Mouse (Mus musculus) retina, postnatal 1 day (tissue): ENCODE data around the gene Cd81.

Experiments used
- DNase-seq: peaks from one replicate; pipeline ENCODE4 v3.0.0-alpha.2; 2012

The Cd81 gene

DNA sequence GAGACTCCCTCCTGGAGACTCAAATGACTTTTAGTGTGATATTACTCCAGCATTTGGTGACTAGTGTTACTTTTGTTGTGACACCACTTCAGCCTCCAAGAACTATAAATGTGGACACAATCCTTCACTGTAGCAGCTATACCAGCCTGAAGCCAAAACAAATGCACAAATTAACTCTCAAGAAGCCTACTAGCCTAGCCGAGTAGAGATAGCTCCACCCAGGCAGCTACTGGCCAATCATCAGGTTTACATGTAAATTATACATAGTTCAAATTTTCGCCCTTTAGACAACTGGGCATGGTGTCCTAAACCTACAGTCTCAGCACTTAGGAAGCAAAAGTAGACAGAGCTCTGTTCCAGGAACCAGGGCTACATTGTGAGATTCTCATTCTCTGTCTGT, 1.2 kb upstream of the Cd81 start:
- DNase-seq: no peak

DNA sequence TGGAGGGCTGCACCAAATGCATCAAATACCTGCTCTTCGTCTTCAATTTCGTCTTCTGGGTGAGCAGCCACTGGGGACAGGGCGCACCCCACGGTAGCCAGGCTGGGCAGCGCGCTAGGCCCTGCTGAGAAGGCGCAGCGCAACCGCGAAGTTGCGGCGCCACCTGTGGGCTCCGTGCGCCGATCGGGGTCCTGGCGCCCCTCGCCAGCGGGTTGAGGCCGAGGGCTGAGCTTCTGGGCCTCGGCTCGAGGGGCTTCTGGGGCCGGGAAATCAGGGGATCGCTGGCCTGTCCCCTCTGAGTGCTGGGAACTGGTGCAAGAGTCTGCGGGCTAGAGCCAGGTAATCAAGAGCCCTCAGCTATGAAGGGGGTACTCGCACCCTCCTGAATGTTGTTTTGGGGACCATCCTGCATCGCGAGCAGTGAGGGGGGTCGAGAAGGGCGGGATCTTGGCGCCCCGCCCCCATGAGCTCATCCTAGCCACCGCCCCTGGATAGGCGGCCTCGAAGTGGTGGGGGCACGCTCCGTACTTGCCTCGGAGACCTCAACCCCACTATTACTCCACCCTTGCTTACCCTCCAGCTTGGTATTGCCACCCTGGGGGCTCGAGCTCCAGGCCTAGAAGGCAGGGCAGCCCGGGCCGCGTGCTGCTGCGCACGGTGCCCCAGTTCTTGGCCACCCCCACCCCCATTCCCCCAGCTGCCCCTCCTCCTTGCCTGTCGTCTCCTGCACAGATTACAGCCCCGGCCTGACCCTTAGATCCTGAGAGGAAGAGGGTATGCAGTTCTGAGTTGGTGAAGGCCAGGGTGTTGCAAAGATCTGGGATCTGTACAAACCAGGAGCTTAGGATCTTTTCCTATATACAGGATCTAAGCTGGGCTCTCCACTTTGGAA, 715 bp downstream of the Cd81 start:
- peak; percentile 79 for DNase-seq

DNA sequence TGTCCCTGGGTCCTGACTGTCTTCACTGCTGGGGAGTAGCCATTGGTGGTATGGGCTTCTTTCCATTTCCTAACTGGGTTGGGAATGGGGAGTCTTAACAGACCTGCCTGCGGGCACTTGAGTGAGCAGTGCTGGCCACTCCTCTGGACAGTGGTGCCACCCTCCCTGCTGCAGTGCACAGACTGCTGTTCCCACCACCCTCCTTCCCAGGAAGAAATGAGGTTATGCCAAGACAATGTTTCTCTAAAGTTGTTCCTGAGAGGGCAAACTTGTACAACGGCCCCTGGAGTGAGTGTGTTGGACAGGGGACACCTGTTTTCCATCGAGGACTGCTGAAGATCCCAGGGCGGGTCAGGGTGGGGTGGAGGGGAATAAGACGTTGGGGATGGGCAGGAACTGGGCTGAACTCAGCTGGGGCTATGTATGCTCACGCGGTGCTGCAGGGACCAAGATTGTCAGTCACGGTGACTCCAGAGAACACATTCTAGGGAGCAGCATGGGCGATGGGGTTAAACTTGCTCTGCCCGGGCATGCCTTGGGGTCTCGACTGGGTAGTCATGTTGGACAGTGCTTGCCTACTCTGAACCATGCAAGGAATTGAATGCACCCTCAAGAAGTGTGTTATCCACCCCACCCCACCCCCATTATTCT, 1.5 kb downstream of the Cd81 start:
- DNase-seq: no peak

DNA sequence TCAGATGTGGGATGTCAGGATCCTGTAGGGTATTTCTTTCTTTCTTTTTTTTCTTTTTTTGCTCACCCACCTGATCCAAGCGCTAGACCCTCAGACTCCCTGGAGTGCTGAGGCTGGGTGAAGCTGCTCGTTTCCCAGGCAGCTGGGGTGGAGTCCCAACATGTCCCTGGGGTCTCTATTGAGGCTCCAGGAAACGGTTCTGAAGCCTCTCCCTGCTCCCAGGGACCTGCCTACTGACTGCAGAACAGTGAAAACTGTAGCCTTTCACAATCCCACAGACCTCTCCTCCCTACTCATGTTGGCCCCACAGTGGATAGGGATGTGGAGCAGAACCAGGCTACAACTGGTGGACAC, 2.0 kb downstream of the Cd81 start:
- DNase-seq: no peak

DNA sequence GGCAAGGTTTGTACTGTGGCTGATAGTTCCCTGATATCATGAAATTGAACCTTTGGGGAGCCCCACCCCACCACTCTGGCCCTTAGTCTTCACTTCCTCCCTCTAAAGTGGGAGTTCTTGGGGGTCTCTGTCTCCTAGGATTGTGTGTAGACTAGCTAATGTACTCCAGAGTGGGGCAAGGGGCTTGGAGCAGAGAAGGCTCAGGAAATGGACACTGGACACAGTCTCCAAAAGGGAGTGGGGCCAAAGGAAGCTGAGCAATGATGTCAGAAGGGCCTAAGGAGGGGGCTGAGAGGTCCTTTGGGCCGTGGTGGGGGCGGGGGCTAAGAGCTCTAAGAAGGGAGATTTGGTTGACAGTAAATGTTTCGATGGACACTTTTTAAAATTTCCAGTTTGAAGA, 2.5 kb downstream of the Cd81 start:
- DNase-seq: no peak

DNA sequence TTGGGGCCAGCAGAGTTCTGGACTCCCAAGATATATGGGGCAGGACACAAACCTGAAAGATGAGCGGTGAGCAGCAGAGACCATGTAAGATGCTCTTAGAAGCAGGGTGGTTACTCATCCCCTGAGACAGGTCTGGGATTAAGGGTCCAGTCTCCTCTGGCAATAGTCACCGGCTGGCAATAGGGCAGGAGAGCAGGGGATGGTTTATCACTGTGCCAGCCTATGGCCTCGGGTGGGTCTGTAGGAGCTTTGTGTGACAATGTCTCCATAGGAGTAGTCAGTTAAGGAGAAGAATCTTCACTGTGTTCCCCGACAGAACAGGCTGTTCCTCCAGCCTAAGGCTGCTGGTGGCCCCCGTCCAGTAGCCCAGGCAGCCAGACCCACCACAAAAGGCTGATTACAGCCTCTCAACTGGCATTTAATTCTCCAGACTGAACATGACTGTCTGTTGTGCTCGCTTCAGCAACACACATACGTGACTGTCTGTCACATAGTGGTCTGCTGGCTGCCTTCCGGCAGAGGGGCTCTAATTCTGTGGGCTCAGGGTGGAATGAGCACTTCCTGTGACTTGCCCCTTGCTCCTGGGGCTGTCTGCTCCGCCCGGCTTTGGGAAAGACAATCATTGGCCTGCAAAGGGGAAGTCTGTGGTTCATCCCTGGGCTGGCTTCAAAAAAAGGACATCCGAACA, 3.1 kb downstream of the Cd81 start:
- no peak for DNase-seq

DNA sequence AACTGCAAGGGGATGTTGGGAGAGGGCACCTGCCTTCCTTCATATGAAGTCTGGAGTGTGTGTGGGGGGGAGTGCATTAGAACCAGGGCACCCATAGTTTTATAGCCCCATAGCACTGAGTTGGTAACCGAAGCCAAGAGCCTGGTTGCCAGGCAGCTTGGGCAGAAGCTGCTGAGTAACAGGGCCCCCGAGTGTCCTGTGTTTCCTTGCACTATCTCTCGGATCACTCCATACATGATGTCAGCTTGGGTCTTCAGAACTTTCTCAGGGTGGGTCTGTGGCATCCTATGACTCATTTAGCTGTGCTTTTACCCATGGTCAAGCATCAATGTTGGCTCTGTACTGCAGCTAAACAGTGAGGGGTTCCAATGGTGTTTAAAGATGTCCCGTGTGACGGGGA, 4.5 kb downstream of the Cd81 start:
- no peak for DNase-seq

DNA sequence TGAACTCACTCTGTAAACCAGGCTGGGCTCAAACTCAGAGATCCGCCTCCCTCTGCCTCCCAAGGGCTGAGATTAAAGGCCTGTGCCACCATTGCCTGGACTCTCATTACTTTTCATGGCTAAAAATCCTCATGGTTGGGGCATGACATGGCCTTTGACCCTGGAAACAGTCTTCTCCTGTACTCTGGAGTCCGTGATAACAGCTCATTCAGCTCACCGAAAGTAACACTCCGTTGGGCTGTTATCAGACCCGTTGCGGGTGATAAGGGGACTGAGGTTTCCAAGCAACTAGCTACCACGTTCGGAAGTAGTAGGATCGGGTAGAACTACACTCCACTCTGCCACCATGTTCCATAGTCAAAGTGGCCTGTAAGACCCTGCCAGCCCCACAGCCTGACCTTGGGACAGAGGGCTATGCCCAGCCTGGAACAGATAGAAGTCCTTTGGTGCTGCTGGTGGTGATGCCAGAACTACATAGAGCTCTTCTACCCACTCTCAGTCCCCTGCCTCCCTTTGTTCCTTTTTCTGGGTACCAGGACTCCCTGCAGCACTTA, 5.2 kb downstream of the Cd81 start:
- no peak for DNase-seq

DNA sequence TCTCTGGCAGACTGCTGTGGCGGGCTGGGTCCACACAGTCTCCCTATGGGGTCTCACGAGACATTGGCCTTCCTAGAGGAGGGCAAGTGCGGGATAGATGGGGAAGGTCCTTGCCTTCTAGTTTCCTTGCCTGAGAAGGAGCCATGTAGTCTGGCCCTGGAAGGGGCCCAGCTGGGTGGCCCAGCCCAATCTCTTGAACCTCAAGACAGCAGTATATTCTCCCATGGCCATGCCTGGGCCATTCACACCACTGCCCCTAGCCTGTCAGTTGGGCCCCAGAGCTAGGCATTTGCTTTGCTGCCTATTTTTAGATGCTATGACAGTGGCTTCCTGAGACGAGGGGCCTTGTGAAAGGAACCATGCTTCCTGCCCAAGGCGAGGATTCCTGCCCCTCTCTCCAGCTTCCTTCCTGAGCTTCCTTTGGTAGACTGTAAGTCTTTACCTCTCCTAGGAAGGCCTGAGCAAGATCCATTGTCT, 5.7 kb downstream of the Cd81 start:
- DNase-seq: no peak

DNA sequence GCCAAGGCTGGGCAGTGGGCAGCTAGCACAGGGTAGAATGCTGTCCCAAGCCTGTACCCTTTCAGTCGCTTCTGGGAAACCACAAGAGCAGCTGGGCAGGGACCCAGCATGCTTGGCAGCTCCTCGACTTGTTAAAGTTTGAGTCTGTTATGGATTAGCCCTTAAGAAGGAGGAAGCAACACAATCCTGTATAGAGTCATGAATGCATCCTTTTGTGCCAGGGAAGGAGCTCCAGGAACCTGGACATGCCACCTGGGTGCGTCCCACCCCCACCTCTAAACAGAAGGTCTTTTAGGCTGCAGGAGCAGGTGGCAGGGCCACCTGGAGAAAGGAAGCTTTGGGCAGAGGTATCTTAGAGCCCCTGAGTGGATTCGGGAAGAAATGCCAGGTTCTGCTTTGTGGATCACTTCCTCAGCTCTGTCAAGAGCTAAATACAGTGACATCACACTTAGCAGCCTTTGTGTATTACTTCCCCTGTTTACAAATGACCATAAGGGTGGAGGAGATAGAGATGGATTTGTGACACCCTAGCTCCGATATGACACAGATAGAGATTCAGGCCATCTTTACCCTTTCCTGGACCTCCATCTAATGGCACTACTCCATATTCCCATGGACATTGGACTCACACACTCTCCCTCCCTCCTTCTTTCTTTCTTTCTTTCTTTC, 6.8 kb downstream of the Cd81 start:
- no peak for DNase-seq

DNA sequence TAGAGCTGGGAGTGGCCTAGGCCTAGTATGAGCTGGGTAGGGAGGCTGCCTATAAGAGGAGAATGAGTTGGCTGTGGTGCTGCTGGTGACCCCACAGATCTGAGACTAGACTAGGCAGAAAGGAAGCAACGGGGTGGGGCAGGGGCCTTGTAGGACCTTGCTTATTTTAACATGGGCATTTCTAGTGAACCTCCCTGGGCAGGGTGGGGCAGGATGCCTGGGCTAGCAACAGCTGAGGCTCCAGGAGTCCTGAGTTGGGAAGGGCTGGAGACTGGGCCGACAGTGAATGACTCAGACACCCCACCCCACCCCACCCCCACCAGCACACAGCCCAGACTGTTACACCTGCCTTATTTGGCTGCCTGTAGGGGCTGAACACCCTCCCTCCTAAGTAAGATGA, 10.2 kb downstream of the Cd81 start:
- no peak for DNase-seq

DNA sequence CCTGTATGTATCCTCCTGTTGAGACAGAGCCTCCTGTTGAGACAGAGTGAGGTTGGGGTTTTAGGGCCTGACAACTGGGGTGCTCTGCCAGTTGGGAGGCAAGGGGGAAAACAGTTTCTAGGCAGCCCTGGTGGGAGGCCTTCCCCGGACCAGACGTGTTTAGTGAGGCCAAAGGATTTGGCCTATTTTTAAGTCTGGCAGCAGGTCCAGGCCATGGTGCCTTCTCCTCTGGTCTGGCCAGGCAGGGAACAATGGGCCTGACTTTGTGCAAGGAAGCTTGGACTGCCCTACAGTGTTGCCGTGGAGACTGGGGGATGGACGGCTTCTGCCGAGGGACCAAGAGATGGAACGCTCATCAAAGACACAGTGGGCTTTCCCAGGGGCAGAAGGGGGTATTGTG, 11.7 kb downstream of the Cd81 start:
- DNase-seq: no peak

DNA sequence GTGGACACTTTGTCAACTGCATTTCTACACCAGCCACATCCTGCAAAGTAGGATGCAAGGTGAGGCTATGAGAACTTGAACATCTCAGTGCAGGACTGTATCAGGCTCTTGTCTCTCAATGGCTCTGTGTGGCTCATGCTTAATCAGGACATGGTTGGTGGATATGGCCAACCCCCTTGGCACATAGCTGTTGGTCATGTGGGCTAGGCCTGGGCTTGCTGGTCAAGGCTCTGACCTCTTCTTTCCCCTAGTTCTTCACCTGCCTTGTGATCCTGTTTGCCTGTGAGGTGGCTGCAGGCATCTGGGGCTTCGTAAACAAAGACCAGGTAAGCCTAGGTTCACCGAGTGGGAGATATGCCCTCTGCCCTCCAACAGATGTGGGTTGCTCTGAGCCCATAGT, 13.2 kb downstream of the Cd81 start:
- no peak for DNase-seq

DNA sequence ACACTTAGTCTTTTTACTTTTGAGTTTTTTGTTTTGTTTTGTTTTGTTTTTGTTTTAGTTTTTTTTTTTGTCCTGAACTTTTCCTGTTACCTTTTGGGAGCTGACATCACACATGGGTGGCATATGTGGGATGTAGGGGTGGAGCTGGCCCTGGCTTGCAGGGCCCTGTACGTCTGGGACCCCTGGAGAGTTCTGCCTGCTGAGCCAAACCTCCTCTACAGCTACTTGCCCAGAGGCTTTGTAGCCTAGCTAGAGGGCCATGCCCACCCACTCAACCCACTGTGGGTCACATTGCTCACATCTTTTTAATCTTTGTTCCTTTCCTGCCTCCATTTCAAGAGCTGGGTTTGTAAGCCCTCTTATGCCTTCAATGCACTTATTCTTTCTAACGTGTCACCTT, 14.9 kb downstream of the Cd81 start:
- DNase-seq: no peak

DNA sequence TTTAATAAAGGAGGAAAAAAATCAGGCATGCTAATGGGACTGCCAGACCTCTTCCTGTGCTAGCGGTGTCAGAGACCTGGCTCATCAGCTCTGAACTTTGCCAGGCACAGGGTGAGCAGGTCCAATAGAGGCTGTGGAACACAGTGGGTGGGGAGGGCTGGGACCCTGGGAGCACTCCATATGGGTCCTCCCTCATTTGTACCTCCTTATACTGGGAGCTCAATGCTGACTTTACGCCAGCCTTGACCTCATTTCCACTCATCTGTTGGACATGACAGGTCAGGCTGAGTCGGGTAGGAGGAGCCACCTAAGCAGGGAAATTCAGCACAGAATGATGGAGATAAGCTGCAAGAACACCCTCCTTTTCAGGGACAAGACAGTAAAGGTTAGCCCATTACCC, 15.4 kb downstream of the Cd81 start:
- no peak for DNase-seq

DNA sequence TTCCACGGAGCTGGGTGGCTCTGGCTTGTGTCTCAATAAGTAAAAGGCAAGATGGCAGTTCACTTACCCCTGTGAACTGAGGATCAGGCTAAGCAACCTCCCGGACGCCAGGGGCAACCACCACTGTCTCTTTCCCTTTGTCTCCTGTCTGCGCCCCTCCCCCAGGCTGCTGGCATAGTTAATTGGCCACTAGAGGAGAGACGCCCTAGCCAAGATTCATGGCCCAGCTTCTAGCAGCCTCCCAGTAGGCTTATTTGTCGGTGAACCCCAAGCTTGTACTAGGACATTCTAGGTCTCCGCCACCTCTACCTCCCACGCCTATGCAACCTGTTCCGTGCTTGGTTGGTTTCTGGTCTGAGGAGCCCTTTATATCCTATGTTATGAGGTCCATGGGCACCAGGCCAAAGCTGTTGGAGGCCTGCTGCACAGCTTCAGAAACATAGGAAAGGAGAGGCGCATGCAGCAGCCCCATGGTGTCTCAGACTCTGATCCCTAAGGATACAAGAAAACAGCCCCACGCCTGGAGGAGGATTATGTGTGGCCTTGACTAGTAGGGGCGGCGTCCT, 15.9 kb downstream of the Cd81 start:
- DNase-seq: peak; percentile 76

DNA sequence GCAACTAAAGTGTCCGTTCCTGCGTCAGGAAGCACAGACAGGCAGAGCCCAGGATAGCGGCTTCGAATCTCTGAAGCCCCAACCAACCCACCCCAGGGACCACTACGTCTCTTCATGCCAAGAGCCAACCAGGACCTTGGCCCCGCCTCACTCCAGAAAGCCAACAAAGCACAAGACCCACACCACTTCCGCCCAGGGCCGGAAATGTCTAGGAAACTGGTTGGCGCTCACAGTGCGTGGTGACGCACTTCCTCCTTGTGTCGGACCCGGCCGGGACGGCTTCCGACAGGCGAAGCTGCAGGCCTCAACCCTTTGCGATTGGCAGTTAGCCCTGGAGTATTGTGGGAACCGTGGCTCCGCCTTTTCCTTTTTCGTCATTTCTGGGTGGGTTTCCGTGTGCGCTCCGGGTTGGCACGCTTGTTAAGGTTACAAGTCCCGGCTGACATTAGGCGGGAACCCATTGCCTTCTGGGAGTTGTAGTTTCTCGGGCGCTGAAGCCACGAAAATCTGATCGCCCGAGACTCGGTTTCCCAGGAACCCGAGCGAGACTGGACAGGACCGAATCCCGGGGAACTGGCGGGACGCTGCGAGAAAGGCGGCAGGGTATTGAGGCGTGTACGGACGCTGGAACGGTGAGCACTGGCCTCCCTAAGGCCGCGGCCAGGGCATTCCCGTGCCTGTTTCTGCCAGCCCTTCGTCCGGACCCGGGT, 16.5 kb downstream of the Cd81 start, which contains the start of gene Tssc4:
Tssc4 (plus strand) TSS at position 368 of the 710 bp plus-strand sequence.
- DNase-seq: peak; percentile 100

DNA sequence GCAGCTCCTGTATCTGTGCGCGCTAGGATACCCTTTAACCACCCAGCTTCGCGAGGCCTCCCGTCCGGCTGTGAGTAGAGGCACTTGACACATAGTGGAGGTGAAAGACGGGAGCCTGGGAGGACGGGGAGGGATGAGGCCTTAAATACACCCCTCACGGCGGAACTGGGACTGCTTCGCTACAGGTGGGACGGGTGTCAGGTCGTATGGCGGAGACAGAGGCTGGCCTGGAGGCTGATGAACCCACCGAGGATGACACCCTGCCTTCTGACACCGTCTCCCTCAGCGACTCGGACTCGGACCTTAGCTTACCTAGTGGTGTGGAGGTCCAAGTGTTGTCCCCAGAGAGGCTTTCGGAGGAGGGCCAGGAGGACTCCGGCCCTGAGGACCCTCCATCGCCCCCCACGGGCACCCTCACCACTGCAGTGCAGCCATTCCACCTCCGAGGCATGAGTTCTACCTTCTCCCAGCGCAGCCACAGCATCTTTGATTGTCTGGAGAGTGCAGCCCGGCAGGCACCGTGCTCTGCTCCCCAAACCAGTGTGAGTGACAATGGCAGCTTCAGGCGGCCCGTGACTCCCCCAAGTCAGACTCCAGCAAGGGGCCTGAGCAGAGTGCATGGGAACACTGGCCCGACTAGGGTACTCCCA, 17.3 kb downstream of the Cd81 start:
- DNase-seq: no peak

DNA sequence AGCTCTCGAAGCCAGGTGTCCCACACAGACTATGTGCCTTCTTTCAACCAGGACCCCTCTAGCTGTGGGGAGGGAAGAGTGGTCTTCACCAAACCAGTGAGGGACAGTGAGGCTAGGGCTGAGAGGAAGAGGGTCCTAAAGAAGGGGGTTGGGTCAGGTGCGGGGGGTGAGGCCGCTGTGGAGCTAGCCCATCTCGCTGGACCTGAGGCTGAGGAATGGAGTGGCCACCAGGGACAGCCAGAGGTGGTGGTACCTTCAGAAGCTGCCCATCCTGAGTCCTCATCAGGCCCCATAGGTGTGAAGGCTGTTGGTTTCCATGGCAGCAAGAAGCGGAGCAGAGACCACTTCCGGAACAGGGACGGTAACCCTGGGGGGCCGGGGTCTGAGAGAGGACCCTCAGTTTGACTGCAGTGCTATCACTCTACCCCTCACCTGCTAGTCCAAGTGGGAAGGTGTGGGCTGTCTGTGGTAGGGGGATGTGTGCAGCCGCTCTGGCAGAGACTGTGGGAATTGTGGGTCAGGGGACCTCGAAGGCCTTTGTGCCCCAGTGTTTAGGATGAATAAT, 18.0 kb downstream of the Cd81 start:
- no peak for DNase-seq

DNA sequence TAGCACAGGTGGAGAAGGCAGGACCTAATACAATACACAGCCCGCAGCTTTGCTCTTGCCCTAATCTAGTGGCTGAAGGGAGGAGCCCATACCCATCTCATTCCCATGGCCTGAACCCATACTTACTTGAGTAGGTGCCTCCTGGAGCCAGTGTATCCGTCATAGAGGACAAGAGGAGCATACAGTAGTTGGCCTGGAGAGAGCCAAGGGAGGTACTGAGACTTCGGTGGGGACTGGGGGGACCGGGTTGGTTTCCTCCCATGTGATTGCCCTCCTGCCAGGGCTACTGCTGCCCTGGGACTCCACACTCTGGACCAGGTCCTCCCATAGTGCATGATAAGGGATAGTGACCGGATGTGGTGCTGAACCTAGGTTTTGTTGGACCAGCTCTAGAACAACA, 20.1 kb downstream of the Cd81 start:
- DNase-seq: no peak

DNA sequence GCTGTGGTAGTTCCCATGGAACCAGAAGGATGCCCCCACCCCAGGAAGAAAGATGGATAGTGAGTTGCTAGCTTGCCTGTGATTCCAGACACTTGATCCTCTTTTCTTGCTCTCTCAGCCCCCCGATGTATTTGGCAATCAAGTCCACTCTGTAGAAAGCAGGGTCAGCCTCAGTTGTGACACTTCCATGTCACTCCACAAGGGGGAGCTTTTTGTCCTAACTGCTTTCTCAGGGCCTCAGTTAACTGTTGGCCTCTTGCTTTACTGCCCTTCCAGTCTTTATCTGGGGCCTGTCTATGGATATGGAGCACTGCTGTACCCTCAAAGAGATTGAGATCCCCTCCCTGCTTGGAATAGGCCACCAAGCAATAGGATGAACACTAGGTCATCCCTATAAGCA, 20.5 kb downstream of the Cd81 start:
- peak; percentile 72 for DNase-seq
